Mouse (Mus musculus) stomach, postnatal 0 days (tissue): ENCODE results near the gene Ostn. TPM values are rescaled to one million over a fixed set of nuclear protein-coding genes. Genes with fewer than 3 reads are reported as not detected.

ENCODE experiments used
- ATAC-seq: fragments of 200-750 bp; cut with Nextera tagmentation; 2 replicates; pipeline ENCODE4 v1.8.0; 2017; ENCODE audit not compliant: low FRiP score, low TSS enrichment
- DNase-seq: peaks from one replicate; pipeline ENCODE4 v3.0.0-alpha.2; 2016; ENCODE audit warnings: low spot score
- H3K27ac ChIP-seq: fragments of 300-500 bp; sonication (generic); replicated peaks from 2 replicates; pipeline ENCODE4 v1.5.1; 2014; ENCODE audit warnings: mild to moderate bottlenecking, control low read depth
- H3K27me3 ChIP-seq: fragments of 300-500 bp; sonication (generic); 2 replicates; pipeline ENCODE4 v1.6.1; 2014; ENCODE audit warnings: low read length; ENCODE audit not compliant: control insufficient read depth, insufficient read depth
- H3K36me3 ChIP-seq: fragments of 300-500 bp; sonication (generic); 2 replicates; pipeline ENCODE4 v1.6.1; 2014; ENCODE audit warnings: low read length, mixed read lengths; ENCODE audit not compliant: control insufficient read depth, insufficient read depth
- H3K4me1 ChIP-seq: fragments of 300-500 bp; sonication (generic); replicated peaks from 2 replicates; pipeline ENCODE4 v1.6.1; 2014; ENCODE audit warnings: antibody characterized with exemption; ENCODE audit not compliant: control insufficient read depth, insufficient read depth
- H3K4me2 ChIP-seq: fragments of 300-500 bp; sonication (generic); replicated peaks from 2 replicates; pipeline ENCODE4 v1.6.1; 2014; ENCODE audit warnings: low read depth, mild to moderate bottlenecking, control low read depth, moderate library complexity
- H3K4me3 ChIP-seq: fragments of 300-500 bp; sonication (generic); 2 replicates; pipeline ENCODE4 v1.5.1; 2014; ENCODE audit warnings: low read depth, low read length, control low read depth
- H3K9ac ChIP-seq: fragments of 300-500 bp; sonication (generic); 2 replicates; pipeline ENCODE4 v1.6.1; 2014; ENCODE audit warnings: mild to moderate bottlenecking, low read length, control low read depth, mixed read lengths
- H3K9me3 ChIP-seq: fragments of 300-500 bp; sonication (generic); 2 replicates; pipeline ENCODE4 v1.6.1; 2016; ENCODE audit warnings: low read length; ENCODE audit not compliant: control insufficient read depth
- CTCF ChIP-seq: IDR thresholded peaks from 2 replicates; pipeline ENCODE4 v1.5.1; 2016; ENCODE audit warnings: antibody characterized with exemption, low read depth, mild to moderate bottlenecking, moderate library complexity
- EP300 ChIP-seq: optimal IDR thresholded peaks from 2 replicates; pipeline ENCODE3; 2016; ENCODE audit warnings: antibody characterized with exemption
- WGBS: fragments of 180-500 bp; shearing (Covaris S2); extraction: QIAGEN DNeasy Blood & Tissue Kit; methylation state at CpG from one replicate; pipeline ENCODE4 v1.1.7; 2014; 5-methylcytosine and 5-hydroxymethylcytosine counted together
- polyA plus RNA-seq: library from polyadenylated mRNA; unstranded; fragments of >200 nt; fragmentation: Nextera tagmentation; extraction: Ambion mirVana; gene quantifications from 2 replicates; pipeline ENCODE4 v1.2.1, GENCODE M21; 2015

The Ostn gene
- polyA plus RNA-seq, 1 experiment from 2014 or later, result not detected

DNA sequence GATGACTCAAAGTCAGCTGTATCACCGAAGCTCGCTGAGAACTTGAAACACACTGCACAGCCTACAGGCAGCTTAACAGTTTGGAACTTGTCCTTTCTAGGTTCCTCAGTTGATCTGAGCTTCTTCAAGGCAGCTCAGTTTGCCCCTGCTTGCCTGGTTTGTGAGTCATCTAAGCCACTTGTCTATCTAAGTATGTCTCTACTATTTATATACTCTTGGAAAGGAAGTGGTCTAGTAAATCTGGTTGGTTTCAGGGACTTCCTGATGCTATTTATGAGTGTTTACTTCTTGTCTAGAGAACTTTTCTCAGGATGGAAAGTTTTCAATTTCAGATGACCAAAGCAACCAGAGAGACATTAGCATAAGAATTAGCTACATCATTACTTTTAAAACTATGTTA lies 19.2 kb downstream of the Ostn start:
- H3K4me3 ChIP-seq, result no peak overlapping the region
- no peak overlapping the region for H3K4me2 ChIP-seq
- DNase-seq (no peak), ATAC-seq (no peak)
- no peak overlapping the region for H3K27ac ChIP-seq
- no peaks in the 10 kb centered on the region for H3K9me3 ChIP-seq
- H3K36me3 ChIP-seq, result no peaks in the 10 kb centered on the region
- H3K4me1 ChIP-seq, result no peaks in the 10 kb centered on the region
- H3K9ac ChIP-seq, result no peak overlapping the region
- WGBS, result 73% methylated on average over 2 of the region's 2 CpGs
- TF ChIP-seq CTCF (no peak), EP300 (no peak)
- no peaks in the 10 kb centered on the region for H3K27me3 ChIP-seq

- no peak overlapping the region for H3K9ac ChIP-seq
- H3K27ac ChIP-seq, result no peak overlapping the region
- DNase-seq, result no peak
- H3K36me3 ChIP-seq, result no peaks in the 10 kb centered on the region
- H3K4me3 ChIP-seq, result no peak overlapping the region
- H3K4me1 ChIP-seq, result no peaks in the 10 kb centered on the region
- no peaks in the 10 kb centered on the region for H3K27me3 ChIP-seq
- 57% methylated on average over 3 of the region's 3 CpGs for WGBS
- ATAC-seq, result no peak
- no peak overlapping the region for H3K4me2 ChIP-seq
- H3K9me3 ChIP-seq, result no peaks in the 10 kb centered on the region
- TF ChIP-seq CTCF (no peak), EP300 (no peak)
Observed at GRCm38 (mm10) chr16:27347521-27347920, 40.2 kb downstream of the Ostn start.

DNA sequence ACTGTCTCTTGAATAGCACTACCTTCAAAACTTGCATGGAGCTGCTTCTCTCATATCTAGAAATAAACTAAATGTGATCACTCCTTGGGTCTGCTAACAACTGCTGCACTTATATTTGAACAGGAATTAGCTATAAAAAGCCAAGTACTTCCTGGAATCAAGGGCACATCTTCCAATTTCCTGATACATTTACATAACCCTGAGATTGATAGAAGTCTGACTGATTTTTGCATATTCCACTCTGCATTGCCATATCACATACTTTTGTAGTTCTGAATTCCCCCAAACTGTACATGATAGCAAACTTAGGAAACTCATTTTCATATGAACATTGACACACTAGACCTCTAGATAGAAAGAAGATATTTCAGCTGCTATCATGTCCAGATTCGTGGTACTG lies 41.1 kb downstream of the Ostn start:
- Histone ChIP-seq H3K27me3 (no peaks in the 10 kb centered on the region), H3K36me3 (no peaks in the 10 kb centered on the region), H3K4me3 (no peak overlapping the region), H3K4me1 (no peaks in the 10 kb centered on the region), H3K9ac (no peak overlapping the region), H3K9me3 (no peaks in the 10 kb centered on the region), H3K27ac (no peak overlapping the region), H3K4me2 (no peak overlapping the region)
- ATAC-seq (no peak), DNase-seq (no peak)
- 63% methylated on average over 1 of the region's 1 CpGs for WGBS
- TF ChIP-seq EP300, result no peak
- no peak for TF ChIP-seq CTCF

DNA sequence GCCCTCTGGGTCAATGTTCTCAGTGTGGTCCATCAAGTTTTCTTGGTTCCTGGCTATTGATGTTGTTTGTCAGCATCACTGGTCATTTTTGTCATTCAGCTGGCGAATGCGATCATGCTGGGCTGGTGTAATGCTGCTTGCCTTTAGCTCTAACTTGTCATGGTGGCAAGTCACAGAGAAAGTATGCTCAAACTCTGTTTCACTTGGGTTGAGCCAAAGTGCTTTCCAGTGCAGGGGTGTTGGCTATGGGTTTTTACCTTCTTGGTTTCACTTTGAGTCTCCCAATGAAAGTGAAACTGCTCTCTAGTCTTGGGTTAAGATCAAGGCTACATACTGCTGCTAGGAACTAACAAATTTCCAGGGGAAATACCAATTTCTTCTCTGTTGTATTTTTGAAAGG lies 41.9 kb downstream of the Ostn start:
- Histone ChIP-seq H3K27ac (no peak overlapping the region), H3K9me3 (no peaks in the 10 kb centered on the region)

GRCm38 (mm10) chr16:27349878-27350532 lies 42.7 kb downstream of the Ostn start:
- Histone ChIP-seq H3K36me3 (no peaks in the 10 kb centered on the region), H3K9me3 (no peaks in the 10 kb centered on the region), H3K27ac (no peak overlapping the region), H3K27me3 (no peaks in the 10 kb centered on the region), H3K9ac (no peak overlapping the region), H3K4me2 (no peak overlapping the region), H3K4me3 (no peak overlapping the region), H3K4me1 (no peaks in the 10 kb centered on the region)
- no peak for TF ChIP-seq EP300
- TF ChIP-seq CTCF, result no peak
- DNase-seq (no peak), ATAC-seq (no peak)
- WGBS, result 86% methylated on average over 7 of the region's 7 CpGs

More for the DNA sequence above, 41.9 kb downstream of the Ostn start:
- Histone ChIP-seq H3K9ac (no peak overlapping the region), H3K4me3 (no peak overlapping the region), H3K4me2 (no peak overlapping the region), H3K4me1 (no peaks in the 10 kb centered on the region), H3K36me3 (no peaks in the 10 kb centered on the region), H3K27me3 (no peaks in the 10 kb centered on the region)
- 91% methylated on average over 2 of the region's 2 CpGs for WGBS
- DNase-seq (no peak), ATAC-seq (no peak)
- no peak for TF ChIP-seq CTCF
- no peak for TF ChIP-seq EP300

DNA sequence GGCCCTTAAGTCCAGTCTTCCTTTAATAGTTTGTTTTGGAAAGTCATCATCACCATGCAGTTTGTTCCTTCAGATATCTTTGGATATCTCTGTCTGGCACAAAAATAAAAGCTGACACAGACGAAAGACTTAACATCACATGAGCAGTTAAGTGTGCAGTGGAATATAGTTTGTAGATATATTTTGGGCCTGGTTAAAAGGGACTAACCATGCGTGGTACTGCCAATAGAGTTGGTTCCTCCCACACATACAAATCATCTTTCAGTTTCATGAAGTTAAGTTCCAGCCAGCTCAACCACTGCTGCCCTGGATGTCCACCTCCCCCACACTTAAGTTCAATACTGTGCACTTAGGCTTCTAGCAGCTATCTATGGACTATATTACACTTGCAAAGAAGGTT lies 47.2 kb downstream of the Ostn start:
- TF ChIP-seq CTCF (no peak), EP300 (no peak)
- 76% methylated on average over 2 of the region's 2 CpGs for WGBS
- Histone ChIP-seq H3K9ac (no peak overlapping the region), H3K4me3 (no peak overlapping the region), H3K27me3 (no peaks in the 10 kb centered on the region), H3K27ac (no peak overlapping the region), H3K9me3 (no peaks in the 10 kb centered on the region), H3K4me2 (no peak overlapping the region), H3K4me1 (no peaks in the 10 kb centered on the region), H3K36me3 (no peaks in the 10 kb centered on the region)
- DNase-seq (no peak), ATAC-seq (no peak)
